Mouse (Mus musculus): ENCODE measurements around the gene Zfp961.
"Not testable (repeated sequence)": the region's sequence is repeated elsewhere in the genome, so short reads cannot be mapped to it uniquely, and the experiment has no call there.

Gene Zfp961

GRCm38 (mm10) chr8:72017339-72017738 lies 66.5 kb downstream of the Zfp961 start:
- not testable (repeated sequence) for ATAC-seq (ENCODE audit: low TSS enrichment)

GRCm38 (mm10) chr8:72018141-72018540 lies 67.3 kb downstream of the Zfp961 start:
- peak; percentile 44; the same call in 1 of the 2 replicates for ATAC-seq (ENCODE audit: low TSS enrichment)

- ATAC-seq (ENCODE audit: low TSS enrichment): not testable (repeated sequence)
Observed at GRCm38 (mm10) chr8:72019022-72019421, 68.2 kb downstream of the Zfp961 start.

GRCm38 (mm10) chr8:72019816-72020215 lies 69.0 kb downstream of the Zfp961 start:
- no peak for ATAC-seq (ENCODE audit: low TSS enrichment)

GRCm38 (mm10) chr8:72024886-72025285 lies 74.0 kb downstream of the Zfp961 start:
- not testable (repeated sequence) for ATAC-seq (ENCODE audit: low TSS enrichment)

- ATAC-seq (ENCODE audit: low TSS enrichment): not testable (repeated sequence)
Observed at GRCm38 (mm10) chr8:72032926-72033325, 82.1 kb downstream of the Zfp961 start.

- not testable (repeated sequence) for ATAC-seq (ENCODE audit: low TSS enrichment)
Observed at GRCm38 (mm10) chr8:72040918-72041317, 90.1 kb downstream of the Zfp961 start, which contains the start of gene Olfr372. Gene Olfr372, plus strand, starts transcription at chr8:72041218.

- ATAC-seq (ENCODE audit: low TSS enrichment): no peak
Observed at GRCm38 (mm10) chr8:72042493-72042892, 91.7 kb downstream of the Zfp961 start.
